Mouse (Mus musculus) lung, postnatal 14 days (tissue): ENCODE measurements at regions not wholly inside any gene's neighbourhood (a gene's known extent, or its start where the extent isn't known, plus 50 kb on each side); places are given as distances from the start of the nearest gene placed in this dataset.

Experiments
- DNase-seq: peaks from one replicate; pipeline ENCODE4 v3.0.0; 2021

DNA sequence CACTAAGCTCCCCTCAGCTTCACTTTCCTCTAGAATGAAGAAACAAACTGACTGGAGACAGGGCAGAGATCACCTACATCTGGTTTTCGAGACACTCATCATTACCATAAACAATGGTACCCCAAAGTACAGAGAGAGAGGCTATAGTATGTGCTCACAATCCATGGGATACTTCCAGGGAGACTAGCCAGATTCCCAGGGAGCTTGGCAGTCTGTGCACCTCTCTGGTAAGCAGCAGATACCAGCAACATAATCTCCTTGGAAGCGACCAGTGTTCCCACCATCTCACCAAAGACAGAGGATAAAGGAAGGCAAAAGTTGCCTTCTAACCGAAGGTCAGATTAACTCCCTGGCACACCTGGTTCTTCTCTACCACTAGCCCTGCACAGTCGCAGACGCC lies 256.4 kb downstream of the Prdm2 start:
- no peak for DNase-seq

DNA sequence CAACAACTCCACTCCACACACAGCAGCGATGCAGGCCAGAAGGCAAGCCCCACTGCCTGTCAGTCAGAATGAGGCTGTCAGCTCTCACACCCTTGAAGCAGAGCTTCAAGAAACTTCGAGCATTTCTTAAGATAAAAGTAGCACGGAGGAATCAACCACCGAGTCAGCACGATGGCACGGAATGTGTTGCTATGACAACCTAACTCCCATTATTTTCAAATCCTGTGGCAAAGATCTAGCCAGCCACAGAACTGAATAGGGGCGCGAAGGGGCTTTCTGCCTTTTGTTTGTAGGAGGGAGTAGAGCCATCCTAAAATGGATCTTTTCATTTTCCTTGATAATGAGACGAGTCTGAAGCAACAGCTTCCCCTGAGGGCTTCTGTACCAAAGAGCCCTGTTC lies 259.1 kb downstream of the Prdm2 start:
- no peak for DNase-seq

DNA sequence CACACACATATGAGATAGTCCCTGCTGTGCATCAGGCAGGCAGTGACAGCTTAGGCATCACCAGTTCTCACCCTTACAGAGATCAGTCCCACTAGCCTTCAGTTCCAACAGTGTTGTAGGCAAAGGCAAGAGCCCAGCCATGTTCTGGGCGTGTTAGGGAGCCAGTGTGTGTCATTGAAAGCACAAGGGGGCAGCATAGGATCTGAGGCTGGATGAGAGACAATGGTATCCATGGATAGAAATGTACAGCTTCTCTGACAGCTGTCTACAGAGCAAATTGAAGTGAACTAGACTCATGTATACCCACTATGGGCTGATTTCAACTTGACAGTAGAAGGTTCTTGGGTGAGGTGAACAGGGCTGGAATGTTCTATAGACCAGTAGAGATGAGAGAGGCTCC lies 259.9 kb downstream of the Prdm2 start:
- DNase-seq: no peak

DNA sequence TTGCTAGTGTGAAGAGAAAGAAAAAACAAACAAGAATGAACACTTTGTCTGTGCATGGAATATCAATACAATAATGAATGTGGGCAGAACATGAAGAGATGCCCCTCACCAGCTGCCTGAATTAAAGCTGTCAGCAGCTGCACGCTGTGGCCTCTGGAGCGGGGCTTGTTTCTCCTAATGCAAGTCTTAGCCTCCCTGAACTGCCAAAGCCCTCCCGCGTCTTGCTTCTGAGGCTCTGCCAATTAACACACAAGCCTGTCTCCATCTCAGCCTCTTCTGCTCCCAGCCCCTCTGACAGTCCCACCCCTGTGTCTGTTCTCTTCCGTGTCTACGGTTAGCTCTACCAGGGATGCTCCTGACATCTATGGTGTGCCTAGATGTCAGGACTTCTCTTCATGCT lies 265.1 kb downstream of the Prdm2 start:
- DNase-seq: no peak

DNA sequence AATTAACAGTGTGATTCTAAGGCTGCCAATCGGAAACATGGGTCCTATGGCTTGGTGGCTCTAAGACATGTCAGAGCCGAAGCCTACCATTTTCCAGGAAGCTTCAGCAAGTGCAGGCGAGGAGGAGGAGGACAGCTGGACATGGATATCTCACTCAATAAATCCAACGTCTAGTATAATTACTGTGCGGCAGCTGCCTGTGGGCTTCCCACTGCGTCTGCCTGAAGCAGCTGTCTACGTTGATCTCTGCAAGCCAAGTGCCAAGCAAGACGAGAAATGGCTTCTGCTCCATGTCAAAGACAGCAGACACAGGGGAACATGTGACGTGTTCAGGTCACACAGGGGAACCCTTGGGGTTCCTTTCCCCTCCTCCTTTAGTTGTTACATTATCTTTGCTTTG lies 279.2 kb downstream of the Prdm2 start:
- no peak for DNase-seq

DNA sequence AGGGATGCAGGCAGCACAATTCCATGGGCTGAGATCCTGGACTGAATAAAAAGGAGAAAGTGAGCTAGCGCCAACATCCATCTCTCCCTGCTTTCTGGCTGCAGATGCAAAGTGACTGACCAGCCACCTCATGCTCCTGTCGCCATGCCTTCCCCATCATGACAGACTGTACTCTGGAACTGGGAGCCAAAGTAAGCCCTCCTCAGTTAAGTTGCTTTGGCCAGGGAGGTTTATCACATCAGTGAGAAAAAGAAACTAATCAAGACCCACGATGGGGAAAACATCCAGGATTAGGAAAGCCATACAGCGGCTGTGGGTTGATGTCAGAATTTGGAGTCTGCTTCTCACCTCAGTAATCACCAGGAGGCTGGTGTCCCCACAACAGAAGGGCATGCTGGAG lies 283.6 kb downstream of the Prdm2 start:
- no peak for DNase-seq

DNA sequence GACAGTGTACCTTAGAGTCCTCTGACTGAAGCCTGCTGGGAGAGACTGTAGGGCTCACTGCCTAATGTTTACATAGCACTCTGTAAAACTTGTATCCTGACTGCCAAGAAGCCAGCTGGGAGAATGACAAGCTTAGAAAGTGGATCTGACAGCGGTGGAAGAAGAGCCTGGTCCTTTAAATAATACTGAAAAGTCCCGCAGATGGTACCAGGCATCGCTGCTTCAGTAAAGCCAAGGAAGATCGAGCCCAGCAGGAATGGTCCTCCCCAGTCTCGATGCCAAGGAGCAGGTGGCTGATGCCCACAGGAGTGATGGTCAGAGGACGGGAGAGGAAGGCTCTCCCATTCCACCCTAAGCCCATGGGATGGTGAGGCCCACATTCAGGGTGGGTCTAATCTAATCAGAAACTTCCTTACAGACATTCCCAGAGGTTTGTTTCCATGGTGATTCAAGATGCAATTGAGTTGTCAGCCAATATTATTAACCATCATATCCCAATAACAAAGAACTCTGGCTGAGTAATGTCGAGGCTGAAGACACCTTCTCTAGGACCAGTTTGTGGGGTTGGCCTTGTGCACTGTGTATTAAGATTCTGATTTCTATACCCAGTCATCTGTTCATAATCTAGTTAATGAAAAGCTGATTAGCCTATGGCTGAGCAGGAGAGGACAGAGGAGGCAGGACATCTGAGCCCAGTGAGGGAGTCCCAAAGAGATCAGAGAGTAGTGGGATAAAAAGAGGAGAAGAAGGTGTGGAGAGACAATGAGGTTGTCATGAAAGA lies 285.3 kb downstream of the Prdm2 start:
- DNase-seq: peak; percentile 6

DNA sequence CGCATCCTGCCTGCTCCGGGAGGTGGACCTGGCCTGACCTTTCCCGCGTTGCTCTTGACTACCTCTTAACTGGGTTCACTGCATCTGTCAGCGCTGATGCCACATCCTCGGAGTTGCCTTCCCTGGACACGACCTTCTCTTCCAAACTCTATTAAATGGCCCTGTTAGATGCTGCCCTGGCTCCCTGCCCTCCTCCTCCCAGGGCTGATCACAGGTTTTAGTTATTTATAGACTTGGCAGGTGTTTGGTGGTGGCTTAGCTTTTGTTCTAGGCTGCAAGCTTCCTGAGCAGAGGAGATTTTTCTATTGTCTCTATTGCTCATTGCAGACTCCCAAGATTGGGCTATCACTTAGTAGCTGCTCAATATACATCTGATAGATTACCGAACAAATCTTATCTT lies 287.7 kb downstream of the Prdm2 start:
- DNase-seq: no peak

DNA sequence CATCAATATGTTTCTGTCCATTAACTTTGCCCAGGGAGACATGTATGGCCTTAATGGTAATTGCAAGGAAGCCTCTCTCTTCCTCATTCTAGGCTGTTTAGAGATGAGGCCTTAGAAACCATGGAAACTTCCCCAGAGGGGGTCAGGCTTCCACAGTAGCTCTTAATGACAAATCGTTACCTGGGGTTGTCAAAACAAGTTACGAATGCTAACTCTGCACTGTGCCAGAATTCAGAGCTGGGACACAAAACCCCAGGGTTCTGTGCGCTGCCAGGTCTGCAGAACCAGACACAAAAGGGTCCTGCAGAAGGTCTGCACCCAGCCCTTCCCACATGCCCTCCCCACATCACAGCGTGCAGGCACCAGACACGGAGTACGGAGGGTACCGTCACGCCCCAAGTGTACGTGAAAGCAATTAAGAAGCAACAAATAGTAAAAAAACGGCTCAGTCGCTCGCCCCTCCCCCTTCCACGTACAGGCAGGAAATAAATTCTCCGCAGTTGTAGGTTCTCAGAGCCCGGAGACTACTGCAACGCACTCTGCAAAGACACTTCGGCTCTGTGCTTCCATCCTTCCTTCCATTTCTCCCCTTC lies 303.3 kb downstream of the Prdm2 start:
- DNase-seq: no peak

DNA sequence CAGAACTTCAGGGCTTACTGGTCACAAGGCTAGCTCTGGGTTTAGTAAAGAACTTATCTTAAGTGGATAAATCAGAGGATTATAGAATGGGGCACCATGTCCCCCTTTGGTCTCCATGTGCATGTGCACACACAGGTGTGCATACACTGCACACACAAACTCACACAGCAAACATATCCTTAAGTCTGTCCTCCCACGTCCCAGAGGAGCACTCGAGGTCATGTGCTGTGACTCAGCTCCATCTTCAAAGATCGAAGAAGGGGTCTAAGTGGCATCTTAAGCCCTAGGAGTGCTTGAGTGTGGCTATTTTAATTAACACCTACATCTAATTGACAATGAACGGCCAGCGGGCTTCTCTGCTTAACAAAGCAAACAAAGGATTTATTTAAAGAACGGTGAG lies 304.0 kb downstream of the Prdm2 start:
- no peak for DNase-seq

DNA sequence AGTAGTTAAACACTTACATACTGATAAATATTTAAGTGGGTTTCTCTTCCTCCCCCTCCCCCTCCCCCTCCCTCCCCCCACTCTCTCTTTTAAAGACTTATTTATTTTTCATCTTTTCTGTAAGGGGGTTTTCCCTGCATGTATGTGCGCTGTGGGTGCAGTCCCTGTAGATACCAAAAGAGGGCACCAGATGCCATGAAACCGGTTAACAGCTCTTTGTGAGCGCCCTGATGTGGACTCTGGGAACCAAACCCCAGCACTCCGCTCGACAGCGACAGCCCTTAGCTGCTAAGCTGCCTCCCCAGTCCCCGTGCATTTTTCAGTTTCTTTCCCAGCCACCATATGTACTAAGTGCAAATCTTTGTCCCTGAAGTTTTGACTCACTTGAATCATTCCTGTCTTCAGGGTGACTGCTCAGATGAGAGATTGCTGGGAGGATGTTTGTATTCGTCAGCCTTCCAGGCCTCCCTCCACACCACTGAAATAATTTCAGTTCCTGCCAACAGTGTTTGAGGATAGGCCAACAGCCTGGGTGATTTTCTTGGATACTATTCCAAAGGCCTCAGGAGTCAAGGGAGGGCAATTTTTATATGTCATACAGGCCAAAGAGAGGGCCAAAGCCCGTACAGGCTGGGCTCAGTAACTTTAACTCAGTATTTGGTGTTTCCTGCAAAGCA lies 309.3 kb downstream of the Prdm2 start:
- DNase-seq: peak; percentile 29

DNA sequence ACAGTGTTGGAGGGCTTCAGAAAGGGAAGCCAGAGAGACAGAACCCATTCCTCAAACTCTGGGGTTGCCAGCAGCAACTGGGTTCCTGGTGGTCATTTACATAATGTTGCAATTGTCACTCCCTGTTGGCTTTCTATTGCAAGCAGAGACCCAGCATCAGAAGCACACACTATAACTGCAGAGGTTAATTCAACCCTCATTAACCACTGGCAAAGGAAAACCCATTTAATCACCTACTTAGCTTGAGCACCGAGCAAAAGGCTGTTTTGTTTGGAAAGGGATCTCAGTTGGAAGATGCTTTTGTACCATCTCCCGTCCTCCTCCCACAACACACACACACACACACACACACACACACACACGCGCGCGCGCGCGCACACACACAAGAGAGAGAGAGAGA lies 312.0 kb downstream of the Prdm2 start:
- DNase-seq: no peak

DNA sequence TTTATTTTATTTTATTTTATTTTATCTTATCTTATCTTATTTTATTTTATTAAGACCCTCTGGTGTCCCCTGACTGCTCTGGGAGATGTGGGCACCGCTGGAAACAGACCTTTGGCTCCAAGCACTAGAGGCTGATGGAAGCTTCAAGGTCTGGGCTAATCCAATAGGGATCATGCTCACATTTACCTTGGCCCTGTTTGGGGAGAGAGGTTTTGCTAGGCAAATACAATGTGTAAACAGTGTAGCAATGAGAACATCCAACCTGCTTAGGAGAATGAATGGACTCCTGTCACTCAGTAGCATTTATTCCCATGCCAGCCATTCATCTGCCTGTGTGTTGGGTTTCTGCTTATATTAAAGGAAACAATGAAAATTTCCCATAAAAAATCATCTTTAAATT lies 313.8 kb downstream of the Prdm2 start:
- DNase-seq: no peak

DNA sequence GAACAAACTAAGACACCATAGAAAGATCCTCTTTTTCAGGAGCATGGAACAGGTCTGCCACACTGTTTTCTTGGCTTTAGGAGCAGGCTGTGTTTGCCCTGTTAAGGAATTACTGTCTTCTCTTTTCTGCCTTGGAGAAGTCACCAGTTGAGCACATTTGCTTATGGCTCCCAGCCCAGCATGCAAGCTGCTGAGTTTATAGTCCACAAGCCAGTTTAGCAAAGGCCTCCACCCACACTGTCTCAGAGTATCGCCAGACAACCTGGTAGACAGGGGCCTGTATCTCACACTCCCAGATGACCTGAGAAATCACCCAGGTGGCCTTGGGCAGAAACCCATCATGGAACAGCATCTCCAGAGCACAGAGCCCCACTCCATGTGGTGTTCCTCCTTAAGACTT lies 322.1 kb downstream of the Prdm2 start:
- DNase-seq: no peak

DNA sequence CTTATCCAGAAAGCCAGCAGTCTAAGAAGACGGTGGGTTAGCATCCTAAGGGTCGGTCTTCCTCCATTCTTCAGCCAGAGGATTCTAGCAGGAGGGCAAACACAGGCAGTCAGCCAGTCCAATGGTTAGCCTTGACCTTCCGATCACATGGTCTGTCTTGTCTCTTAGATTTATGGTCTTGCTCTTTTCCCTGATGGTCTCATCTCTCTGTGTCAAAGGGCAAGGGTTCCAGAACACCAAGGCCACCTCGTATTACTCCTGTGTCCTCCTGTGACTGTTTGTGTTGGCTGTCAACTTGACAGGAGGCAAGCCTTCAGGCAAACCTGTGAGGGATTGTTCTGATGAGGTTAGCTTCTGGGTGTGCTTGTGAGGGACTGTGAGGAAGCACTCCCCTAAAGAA lies 323.9 kb downstream of the Prdm2 start:
- DNase-seq: no peak

DNA sequence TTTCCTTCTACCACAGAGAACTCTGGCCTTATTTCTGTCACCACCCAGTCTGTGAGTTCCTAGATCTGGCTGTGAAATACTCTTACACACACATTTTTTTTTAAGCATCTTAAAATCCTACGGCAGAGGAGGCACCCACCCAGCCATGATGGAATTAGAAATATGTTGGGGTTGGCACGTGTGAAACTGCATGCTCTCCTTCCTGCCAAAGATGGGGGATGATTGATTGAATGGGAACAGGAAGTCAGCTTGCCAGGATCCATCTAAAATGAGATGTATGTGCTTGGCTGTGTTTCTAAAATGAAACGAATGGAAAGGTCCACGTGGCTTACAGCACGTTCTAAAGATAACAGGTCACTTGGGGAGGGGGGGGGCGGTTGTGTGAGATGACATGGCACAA lies 324.9 kb downstream of the Prdm2 start:
- no peak for DNase-seq

DNA sequence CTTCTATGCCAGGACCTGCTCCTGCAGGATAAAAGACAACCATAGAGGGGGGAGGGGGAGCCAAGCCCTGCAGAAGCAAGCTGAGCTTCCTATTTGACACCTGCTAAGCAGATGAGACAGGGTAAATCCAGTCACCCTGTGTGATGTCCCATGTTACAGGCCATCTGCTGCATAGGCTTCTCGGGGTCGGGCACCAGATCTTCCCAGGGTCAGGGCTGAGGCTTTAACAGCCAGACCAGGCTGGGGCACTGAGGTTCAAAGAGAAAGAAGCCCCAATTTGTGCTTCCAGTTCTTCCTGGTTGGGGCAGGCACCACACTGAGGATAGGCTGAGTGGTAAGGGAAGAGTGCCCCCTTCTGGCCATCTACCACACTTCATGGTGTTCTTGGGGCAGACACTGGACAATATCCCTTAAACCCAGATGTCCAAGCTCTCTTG lies 332.5 kb downstream of the Prdm2 start:
- peak; percentile 65 for DNase-seq

DNA sequence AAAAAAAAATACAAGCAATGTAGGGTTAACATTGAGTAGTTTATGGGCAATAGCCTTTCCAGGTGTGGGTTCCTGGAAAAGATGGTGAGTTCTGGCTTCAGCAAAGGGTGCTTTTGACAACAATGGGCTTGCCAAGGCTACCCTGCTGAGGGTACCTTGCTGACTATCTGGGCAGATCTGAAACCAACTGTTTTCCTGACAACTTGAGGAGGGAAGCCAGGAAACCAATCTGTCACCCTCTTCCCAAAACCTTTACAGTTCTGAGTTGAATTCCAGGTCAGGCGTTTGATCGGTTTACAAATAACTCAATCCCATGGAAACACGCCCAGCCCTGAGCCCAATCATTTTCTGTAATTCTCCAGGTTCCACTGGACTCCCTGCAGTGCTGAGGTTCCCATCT lies 336.6 kb downstream of the Prdm2 start:
- DNase-seq: no peak

DNA sequence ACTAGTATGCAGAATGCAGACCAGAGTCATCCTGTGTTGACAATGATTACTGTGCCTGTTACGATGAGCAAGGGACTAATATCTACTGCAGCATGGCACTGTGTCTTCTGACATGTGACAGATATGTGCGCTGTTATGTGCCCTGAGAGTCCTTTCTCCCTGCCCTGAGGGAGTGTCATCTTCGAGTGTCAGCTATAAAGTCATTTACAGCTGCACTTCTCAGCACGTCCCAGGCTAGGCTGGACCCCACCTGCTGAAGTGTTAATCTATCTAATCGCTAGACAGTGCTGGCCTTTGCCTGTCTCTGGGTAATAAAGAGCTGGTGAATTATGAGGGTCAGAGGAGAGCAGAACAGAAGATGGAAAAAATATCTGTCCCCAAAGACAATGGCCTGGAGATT lies 337.7 kb downstream of the Prdm2 start:
- no peak for DNase-seq

DNA sequence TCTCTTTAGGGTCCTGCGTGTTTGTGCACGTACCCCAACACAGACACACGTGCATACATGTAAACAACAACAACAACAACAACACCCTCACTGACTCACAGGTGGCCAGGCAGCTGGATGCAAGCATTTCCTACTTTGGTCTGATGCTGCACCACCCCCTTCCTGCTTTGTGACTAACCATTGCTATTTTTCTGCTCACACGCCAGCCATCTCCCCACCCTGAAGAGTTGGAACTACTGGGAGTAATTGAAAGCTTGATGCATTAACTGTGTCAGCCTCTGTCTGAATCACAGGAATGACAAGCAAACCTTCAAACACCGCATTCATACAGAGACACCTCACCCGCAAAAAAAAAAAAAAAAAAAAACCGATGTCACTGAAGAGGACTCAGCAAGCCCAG lies 346.5 kb downstream of the Prdm2 start:
- no peak for DNase-seq

DNA sequence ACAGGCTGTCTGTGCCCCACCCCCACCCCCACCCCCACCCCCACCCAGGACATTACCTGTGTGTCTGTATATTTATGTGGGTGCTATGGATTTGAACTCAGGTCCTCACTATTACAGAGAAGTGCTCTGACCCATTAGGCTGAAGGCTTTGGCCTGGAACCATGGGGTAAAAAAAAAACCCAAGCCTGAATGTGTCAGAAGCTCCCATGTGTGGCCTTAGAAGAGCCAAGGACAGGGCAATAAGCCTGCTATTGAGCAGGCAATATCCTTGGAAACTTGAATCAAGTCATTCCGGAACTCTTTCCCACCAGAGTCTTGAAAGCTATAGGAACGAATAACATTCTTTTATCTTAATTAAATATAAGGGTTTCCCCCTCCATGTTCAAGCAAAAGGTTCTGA lies 347.2 kb downstream of the Prdm2 start:
- DNase-seq: no peak

DNA sequence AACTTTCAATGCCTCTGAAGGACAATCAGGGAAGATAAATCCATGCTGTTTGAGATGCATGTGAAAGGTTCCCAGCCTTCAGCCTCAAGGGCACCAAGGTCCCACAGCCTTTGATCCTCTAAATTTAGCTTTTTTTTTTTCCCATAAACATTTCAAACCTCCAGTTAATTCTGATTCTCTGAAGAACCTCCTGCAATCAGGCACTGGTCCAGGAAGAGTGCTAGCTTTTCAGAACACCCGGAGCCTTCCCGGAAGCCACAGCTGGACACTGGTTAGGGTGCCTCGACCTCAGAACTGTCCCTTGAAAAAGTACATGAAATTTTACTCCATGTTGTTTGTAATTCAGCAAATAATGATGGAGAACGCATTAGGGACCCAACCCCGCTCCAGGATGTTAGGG lies 348.9 kb downstream of the Prdm2 start:
- DNase-seq: peak; percentile 37

DNA sequence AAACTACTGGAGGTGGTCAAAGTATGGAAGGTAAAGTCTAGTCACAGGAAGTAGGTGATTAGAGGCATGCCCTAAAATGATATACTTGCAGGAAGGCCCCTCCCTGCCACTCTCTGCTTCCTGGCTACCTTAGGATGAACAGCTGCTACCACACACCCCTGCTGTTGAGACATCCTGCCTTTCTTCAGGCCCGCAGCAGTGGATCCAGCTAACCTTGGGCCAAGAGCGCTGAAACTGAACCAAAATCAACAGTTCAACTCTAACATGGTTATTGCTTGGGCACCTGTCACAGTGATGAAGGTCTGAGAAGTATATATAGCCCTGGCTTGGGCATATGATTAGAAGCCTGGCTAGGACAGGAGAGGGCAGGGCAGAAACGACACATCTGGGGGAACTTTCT lies 352.4 kb downstream of the Prdm2 start:
- DNase-seq: no peak

DNA sequence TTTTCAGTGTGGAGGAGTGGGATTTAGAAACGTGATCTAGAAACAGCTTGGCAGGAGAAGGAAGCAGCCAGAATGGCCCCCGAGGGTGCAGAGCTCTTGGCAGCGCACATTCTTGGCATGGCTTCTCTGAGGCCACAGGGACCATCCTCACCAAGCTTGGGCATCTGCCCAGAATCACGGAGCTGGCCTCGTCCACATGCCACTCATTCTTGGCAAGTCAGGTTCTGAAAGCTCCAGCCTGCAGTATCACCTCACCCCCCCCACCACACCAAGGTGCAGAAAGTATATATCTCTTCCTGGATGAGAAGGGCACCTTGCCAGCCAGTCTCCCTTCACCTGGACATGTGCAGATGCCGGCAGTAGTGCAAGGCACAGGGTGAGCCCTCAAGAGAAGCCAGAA lies 356.2 kb downstream of the Prdm2 start:
- DNase-seq: no peak

DNA sequence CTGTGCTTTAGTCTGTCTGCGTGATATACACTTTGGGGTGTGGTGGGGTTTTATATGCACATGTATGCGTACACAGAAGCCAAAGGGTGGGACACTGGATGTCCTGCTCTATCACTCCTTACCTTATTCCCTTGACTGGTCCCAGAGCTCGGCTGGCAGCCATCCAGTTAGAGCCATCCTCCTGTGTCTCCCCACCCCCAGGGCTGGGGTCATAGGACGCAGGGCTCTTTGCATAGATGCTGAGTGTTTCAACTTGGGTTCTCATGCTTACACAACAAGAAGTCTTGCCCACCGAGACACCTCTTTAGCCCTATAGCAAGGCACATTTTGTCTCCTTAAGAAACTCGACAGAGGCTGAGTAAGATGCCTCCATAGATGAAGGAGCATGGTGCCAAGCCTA lies 357.2 kb downstream of the Prdm2 start:
- DNase-seq: no peak
